Mouse (Mus musculus) G1E (cell line): ENCODE results near the gene Gpr18.

Experiments used
- CTCF ChIP-seq: IDR thresholded peaks from 2 replicates; pipeline ENCODE4 v1.5.1; 2012; ENCODE audit warnings: low read depth, low read length, inconsistent platforms, mixed read lengths
- GATA1 ChIP-seq: IDR thresholded peaks from 2 replicates; pipeline ENCODE4 v1.6.1; 2012; ENCODE audit warnings: borderline replicate concordance, low read length, inconsistent platforms, mixed read lengths
- GATA2 ChIP-seq: IDR thresholded peaks from 2 replicates; pipeline ENCODE4 v1.6.1; 2012; ENCODE audit warnings: low read depth, low read length, inconsistent platforms, borderline replicate concordance
- POLR2AphosphoS5 ChIP-seq: IDR thresholded peaks from 2 replicates; pipeline ENCODE4 v1.6.1; 2012; ENCODE audit warnings: low read depth, low read length, inconsistent platforms; ENCODE audit not compliant: insufficient replicate concordance
- TAL1 ChIP-seq: conservative IDR thresholded peaks from 2 replicates; pipeline ENCODE4 v1.6.1; 2012; ENCODE audit warnings: low read depth, low read length, inconsistent platforms, mixed read lengths

DNA sequence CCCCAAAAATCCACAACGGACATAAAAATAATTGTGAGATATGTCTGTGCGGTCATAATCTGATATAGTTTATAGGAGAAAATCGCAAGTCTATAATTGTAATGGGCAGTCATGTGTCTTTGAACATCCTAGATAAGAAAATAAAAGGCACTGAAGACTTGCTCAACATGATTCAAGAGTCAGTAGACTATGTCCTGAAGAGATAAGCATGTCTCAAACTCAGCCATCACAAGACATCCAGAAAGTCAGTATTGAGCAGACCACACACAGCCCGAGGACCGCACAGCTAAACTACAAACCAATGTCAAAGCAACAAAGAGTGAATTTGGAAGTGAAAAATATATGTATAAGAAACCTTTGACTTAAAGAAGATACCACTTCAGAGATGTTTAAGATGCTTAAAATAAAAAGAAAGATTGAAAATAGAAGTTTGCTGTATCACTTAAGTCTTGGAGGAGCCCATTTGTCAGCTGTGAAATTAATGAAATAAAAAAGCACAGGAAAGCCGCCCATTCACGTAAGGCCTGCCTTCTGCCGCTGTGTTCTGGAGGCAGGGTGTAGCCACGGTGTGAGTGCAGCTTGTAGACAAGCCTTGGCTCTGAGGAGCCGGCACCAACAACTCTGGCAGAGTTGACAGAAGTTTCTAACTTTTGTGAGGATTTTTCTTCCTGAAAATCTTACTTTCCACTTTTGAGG, 41.7 kb upstream of the Gpr18 start:
- TF ChIP-seq CTCF (no peak), GATA1 (no peak), GATA2 (no peak), TAL1 (no peak), POLR2AphosphoS5 (no peak)
